Mouse (Mus musculus) testis, adult 2 months (tissue): ENCODE measurements at regions not wholly inside any gene's neighbourhood (a gene's known extent, or its start where the extent isn't known, plus 50 kb on each side); places are given as distances from the start of the nearest gene placed in this dataset.

ENCODE experiments used
- CTCF ChIP-seq: fragments of 200-500 bp; IDR thresholded peaks from 2 replicates; pipeline ENCODE4 v1.5.1; 2012; ENCODE audit warnings: low read depth, mild to moderate bottlenecking, inconsistent platforms, low read length, moderate library complexity; ENCODE audit not compliant: control insufficient read depth, insufficient read depth, insufficient replicate concordance
- POLR2A ChIP-seq: fragments of 200-500 bp; IDR thresholded peaks from 2 replicates; pipeline ENCODE4 v1.6.1; 2012; ENCODE audit warnings: low read depth, mild to moderate bottlenecking, inconsistent platforms, low read length, moderate library complexity; ENCODE audit not compliant: control insufficient read depth

DNA sequence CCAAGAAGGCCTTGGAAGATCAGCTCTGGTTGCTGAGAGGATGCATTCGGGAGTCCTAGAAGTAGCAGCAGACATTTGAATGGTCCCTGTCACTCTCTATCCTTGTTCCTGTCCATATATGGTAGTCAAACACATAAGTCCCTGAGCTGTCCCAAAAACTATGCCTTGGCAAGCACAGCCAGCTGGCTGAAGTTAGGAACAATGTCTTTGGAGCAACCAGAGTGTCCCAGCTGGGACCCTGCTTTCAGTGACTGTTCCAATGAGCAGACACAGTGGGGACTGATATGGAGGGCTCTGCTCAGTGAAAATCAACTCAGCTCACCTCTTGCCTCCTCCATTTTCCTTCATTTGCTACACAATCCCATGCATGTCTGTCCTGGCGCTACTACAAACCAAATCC, 580.0 kb downstream of the Tns3 start:
- no peak for TF ChIP-seq CTCF
- no peak for TF ChIP-seq POLR2A
